Mouse (Mus musculus) WW6 (cell line): Measurements from ENCODE around the gene Smok3b.
"Not testable (repeated sequence)": the region's sequence is repeated elsewhere in the genome, so short reads cannot be mapped to it uniquely, and the experiment has no call there.

ENCODE experiments used
- DNase-seq: peaks from one replicate; pipeline ENCODE4 v3.0.0-alpha.2; 2013; ENCODE audit warnings: low read depth, low spot score

Smok3b gene

GRCm38 (mm10) chr5:138020961-138021479 lies at the start of gene Smok3b, which contains the start of gene Smok3a:
TSS of gene Smok3b (plus strand) at chr5:138021429.
TSS of gene Smok3a (plus strand) at chr5:138021261.
- not testable (repeated sequence) for DNase-seq

GRCm38 (mm10) chr5:137973161-137973560 lies 48.1 kb upstream of the Smok3b start:
- DNase-seq: no peak

GRCm38 (mm10) chr5:137973738-137974137 lies 47.5 kb upstream of the Smok3b start:
- DNase-seq: no peak

- DNase-seq: no peak
These were observed 46.5 kb upstream of the Smok3b start for GRCm38 (mm10) chr5:137974724-137975123.

- DNase-seq: no peak
These were observed 45.8 kb upstream of the Smok3b start for GRCm38 (mm10) chr5:137975434-137975833.

- no peak for DNase-seq
These were observed 43.9 kb upstream of the Smok3b start for GRCm38 (mm10) chr5:137977291-137977690.

- DNase-seq: no peak
These were observed 42.1 kb upstream of the Smok3b start for GRCm38 (mm10) chr5:137979081-137979480.

GRCm38 (mm10) chr5:137981300-137981699 lies 39.9 kb upstream of the Smok3b start, which contains the start of gene Azgp1:
TSS of gene Azgp1 (plus strand) at chr5:137981520.
- DNase-seq: no peak

GRCm38 (mm10) chr5:137986351-137986750 lies 34.9 kb upstream of the Smok3b start:
- DNase-seq: no peak

GRCm38 (mm10) chr5:138009437-138009836 lies 11.8 kb upstream of the Smok3b start:
- DNase-seq: no peak

- DNase-seq: no peak
These were observed 8.8 kb upstream of the Smok3b start for GRCm38 (mm10) chr5:138012382-138012781.

GRCm38 (mm10) chr5:138016530-138016929 lies 4.7 kb upstream of the Smok3b start:
- no peak for DNase-seq

GRCm38 (mm10) chr5:138016997-138017396 lies 4.2 kb upstream of the Smok3b start:
- no peak for DNase-seq

- not testable (repeated sequence) for DNase-seq
These were observed 1.7 kb upstream of the Smok3b start for GRCm38 (mm10) chr5:138019577-138019976.

- DNase-seq: not testable (repeated sequence)
These were observed 31.7 kb downstream of the Smok3b start, which contains the start of gene Smok3c for GRCm38 (mm10) chr5:138052894-138053293. TSS of gene Smok3c (plus strand) at chr5:138053194.

GRCm38 (mm10) chr5:138073803-138074202 lies 52.6 kb downstream of the Smok3b start:
- no peak for DNase-seq

- DNase-seq: no peak
These were observed 54.5 kb downstream of the Smok3b start for GRCm38 (mm10) chr5:138075684-138076083.

- DNase-seq: no peak
These were observed 54.9 kb downstream of the Smok3b start for GRCm38 (mm10) chr5:138076148-138076547.

GRCm38 (mm10) chr5:138080456-138080855 lies 59.2 kb downstream of the Smok3b start:
- no peak for DNase-seq

- DNase-seq: no peak
These were observed 60.2 kb downstream of the Smok3b start for GRCm38 (mm10) chr5:138081446-138081845.

- DNase-seq: no peak
These were observed 62.2 kb downstream of the Smok3b start for GRCm38 (mm10) chr5:138083318-138083900.

GRCm38 (mm10) chr5:138083936-138084335 lies 62.7 kb downstream of the Smok3b start:
- no peak for DNase-seq

- DNase-seq: no peak
These were observed 63.3 kb downstream of the Smok3b start for GRCm38 (mm10) chr5:138084507-138084906.
